Mouse (Mus musculus) embryo, embryonic 11.5 days (tissue): ENCODE results near the gene Tmem176a.
"Not testable (repeated sequence)": the region's sequence is repeated elsewhere in the genome, so short reads cannot be mapped to it uniquely, and the experiment has no call there.

Experiments
- DNase-seq: peaks from one replicate; pipeline ENCODE4 v3.0.0-alpha.2; 2012; ENCODE audit warnings: low read depth, low spot score

Tmem176a gene

DNA sequence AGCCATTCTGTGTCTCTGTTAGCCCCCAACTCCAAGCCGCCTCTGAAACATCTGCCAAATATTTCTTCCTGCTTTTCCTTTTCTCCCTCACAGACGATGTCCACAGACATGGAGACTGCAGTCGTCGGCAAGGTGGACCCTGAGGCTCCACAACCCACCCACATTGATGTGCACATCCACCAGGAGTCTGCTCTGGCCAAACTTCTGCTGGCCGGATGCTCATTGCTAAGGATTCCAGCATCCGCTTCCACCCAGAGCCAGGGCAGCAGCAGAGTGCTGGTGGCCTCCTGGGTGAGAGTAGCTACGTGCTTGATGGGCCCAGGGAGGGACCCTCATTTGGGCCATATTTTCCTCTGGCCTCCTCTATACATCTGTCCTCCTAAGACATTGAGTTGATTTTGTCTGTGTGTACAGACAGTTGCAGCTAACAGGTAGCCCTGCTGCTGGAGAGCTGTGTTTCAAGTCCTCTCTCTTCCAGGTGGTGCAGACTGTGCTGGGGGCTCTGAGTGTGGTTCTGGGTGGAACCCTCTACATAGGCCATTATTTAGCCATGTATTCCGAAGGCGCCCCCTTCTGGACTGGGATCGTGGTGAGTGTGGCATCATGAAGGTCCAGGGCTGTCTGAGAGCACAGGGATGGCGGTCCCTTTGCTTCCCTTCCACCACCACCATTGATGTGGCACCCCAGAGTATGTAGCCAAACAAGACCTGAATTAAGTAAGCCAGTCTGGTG is 1.6 kb downstream of the Tmem176a start:
- no peak for DNase-seq

DNA sequence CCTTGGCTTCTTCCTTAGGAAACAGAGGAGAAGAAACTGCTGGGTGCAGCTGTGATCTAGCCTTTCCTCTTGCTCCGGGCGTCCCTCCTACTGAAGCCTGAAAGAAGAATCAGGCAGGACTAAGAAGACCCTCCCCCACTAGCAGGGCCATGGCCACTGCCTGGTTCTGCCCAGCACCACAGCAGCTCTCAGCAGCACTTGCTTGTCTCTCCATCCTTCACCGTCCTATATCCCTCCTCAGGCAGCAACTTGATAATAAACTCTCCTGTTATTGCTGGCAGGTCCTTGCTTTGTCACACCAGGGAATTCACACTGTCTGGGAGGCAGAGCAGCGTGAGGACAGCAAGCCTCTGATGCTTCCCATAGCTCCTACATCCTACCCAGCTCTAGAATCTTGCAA is 4.4 kb downstream of the Tmem176a start:
- DNase-seq = no peak

DNA sequence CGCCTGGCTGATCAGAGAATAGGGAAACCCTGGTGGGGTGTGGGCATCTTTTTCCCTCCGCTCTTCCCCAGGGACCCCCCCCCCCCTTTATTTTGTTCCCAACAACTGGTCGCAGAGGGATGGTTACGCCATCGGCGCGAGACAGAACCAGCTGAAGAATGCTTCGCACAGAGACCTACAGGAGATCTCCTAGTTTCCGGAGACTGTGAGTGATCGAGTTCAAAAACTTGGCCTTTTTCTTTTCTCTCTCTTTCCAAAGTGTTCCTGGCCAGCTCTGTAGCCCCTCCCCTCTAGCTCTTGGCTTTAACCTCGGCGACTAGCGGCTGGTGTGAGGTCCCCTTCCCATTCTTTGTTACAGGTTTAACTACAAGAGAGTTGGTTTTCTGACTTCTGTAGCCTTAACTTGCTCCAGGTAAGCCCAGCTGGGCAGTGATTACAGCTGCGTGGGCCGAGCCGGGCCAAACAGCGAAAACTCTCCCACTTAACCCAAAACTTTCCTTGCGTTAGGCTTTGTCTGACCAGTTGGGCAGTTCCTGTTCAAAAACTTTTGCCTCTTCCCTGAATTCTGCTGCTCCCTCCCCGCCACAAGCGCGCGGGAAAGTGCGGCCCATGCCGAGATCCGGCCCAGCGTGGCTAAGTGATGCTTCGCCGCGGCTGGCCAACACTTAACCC is 11.2 kb downstream of the Tmem176a start:
- no peak for DNase-seq

DNA sequence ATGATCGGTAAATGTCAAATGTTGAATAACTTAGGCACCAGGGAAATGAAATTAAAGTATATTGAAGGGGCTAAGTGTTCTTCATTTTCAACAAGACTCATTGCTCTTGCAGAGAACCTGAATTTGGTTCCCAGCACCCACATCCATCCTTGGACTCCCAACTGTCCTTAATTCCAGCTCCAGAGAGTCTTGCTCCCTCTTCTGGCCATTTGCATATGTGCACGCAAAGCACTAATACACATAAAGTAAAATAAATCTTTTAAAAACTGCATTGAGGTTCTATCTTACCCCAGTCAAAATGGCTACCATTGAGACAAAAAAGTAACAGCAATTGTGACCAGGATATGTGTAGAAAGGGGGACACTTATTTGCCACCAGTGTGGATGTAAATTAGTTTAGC is 13.4 kb downstream of the Tmem176a start:
- DNase-seq = no peak

DNA sequence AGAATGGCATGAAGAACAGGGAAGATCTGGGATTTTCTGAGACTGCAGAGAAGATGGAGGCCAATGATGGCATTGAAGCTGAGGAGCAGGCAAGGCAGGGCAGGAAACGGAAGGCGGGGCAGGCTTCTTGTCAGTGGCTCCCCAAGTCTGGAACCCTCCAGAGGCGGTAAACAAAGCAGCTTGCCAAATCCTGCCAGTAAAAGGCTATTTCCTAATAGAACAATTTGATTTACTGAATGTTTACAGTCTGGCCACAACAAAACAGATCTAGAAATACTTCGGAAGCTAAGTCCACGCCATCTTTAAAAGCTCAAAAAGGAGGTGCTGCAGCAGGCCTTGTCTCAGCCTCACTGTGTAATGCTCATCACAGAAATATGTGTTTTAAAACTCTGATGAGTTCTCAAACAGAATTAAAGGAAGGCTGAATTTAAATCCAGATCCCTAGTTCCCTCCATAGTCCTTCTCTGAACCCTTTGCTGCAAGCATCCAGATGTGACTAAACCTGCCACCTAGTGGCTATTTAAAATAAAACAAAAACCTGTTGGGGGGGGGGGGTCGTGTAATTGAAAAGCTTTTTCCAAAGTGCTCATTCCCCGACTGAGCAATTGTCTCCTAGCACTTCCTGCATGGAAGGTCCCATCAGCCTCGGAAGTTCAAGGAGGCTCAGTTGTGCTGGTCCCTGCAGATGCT is 17.0 kb downstream of the Tmem176a start:
- no peak for DNase-seq

DNA sequence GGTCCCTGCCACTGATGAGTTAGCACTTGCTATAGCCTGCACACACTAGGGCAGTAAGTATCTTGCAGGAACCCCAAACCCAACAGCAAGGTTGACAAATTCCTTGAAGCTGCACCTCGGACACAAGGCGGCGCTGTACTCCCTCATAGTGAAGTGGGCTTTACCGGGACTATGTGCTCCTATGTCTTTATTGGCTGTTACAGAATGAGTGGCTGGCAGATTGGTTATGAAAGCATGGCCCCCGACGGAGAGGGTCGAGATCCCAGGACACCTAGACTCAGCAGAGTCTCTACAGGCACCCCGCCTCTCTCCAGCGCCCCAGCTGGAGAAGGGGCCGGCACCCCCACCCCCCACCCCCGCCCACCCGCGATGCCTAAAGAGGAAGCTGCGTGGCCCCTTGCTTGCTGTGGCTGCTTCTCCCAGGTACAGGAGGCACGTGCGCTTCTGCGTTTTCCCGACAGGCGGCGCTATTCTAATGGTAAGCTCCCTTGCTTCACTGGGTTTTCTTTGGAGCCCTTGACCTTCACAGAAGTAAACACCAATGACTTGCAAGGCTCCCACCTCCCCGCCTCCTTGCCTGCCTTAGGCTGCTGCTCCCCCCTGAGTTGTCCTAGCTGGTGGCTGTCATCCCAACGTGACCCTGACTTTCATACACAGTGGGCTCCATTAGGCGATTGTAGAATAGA is 19.6 kb downstream of the Tmem176a start:
- DNase-seq = no peak

DNA sequence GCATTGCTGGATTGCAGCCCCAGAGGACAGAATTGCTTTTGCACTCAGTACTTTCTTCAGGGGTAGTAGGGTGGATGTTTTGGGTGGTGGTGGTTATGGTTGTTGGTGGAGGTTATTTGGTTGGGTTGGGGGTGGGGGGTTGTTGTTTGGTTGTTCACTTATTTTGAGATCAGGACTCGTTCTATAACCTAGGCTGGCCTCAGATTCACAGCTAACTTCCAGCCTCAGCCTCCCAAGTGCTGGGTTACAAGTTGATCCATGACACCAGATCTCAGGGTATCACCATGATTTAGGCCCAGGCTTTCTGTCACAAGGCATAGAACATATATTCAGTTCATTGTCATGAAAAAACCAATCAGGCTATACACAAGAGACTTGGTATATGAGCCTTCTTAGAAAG is 20.1 kb downstream of the Tmem176a start:
- no peak for DNase-seq

DNA sequence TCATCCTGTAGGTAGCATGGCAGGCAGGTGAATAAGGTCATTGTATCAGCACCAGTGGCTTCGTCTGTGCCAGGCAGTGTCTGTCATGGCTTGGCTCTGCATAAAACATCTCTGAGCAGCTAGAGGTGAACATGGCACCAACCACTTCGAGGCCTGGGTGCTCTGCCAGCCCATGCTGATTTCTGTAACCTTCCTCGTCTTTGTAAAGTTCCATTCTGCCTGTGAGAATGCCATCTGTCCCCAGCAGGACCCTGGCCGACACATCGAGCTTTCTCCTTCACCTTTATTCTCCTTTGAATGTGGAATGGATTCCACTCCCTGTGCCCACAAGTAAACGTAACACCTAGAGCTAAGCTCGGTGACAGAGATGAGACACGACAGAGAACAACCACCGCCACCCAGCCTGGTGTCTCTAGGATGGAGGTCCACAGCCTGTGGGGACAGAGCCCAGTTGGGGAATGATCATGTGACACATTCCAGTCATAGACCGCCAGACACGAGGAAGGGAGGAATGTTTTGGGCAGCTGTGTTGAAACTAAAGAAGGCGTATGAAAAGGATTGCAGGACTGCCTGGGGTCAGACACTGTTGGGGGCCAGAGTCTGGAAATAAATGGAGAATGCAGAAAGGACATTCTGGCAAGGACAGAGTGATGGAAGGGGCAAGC is 21.0 kb downstream of the Tmem176a start:
- no peak for DNase-seq

DNA sequence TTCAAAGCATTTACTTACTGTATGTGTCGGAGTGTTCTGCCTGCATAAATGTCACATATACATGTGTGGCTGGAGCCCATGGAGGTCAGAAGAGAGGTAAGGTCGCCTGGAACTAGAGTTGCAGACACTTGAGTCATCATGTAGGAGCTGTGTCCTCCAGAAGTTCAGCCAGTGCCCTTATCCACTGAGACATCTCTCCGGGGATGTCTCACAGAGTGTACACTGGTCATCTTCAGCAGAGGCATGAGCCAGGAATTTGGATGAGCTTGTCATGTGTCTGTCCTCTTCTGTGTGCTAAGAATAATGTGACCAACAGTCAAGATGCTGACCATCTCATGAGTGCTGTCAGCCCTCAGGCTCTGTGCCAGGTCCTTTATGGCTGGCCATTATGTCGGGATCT is 22.1 kb downstream of the Tmem176a start:
- DNase-seq = no peak

DNA sequence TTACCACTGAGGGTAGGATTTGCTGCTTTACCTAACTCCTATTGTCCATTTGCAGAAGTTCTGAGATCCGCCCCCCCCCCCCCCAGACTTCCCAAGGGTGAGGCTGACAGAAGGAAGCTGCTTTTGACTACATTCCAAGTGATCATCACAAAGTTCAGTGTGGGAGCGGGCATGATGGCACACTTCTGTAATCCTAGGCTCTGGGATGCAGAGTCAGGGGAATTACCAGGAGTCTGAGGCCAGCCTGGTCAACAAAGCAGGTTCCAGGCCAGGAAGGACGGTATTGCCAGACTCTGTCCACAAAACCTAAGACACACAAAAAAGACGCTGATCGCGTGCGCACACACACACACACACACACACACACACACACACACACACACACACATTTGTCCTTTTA is 22.8 kb downstream of the Tmem176a start:
- DNase-seq = no peak

DNA sequence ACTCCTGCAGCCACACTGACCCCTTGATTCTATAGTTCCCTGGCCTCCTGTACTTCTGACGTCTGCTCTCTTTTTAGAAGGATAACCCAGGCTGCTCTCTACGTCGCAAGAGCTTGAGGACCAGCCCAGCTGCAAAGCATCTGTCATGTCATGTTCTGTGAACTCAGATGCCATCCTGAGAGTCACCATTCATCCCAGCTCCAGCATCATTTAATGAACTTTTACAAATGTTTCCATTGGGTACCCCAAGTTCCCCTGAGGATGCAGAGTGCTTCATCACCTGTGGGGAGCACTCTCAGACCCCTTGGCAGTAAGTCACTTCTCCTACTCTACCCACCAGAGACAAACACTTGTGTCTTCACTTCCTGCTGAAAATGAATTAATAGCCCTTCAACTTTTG is 23.5 kb downstream of the Tmem176a start:
- no peak for DNase-seq

DNA sequence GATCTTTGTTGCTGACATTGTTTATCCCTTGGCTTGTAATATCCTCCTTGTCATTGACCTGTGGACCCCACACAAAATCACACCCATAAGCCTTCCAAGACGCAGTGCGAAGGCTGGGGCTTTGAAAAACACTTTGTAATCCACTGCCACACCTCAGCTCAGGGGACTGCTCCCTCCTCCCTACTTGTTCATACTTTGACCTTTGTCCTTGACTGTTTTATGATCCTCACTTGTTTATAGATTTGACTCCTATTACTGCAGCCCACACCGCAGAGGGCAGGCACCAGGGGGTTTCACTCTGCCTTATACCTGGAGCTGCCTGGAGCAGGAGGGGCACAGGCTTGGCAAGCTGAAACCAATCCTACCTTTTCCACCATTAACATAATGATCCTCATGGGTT is 24.0 kb downstream of the Tmem176a start:
- no peak for DNase-seq

DNA sequence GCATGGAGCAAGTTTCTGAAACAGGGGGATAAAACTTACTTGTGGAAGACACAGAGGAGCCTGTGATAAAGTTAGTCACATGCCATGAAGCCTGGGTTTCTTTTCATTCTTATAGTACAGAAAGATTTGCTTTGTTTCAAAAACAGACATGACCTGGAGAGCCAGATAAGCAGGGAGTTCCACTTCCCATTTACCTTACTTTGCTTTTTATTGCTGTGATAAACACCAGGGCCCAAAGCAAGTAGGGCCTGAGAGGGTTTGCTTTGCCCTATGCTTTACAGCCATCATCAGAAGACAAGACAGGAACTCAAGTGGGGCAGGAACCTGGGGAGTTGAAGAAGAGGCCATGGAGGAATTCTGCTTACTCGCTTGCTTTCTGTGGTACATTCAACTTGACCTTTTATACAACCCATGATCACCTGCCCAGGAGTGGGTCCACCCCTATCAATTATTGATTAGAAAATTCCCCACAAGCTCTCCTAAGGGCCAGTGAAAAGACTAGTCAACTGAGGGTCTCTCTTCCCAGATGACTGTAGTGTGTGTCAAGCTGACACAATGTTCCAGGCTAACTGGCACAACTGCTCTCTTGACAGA is 24.5 kb downstream of the Tmem176a start:
- no peak for DNase-seq

DNA sequence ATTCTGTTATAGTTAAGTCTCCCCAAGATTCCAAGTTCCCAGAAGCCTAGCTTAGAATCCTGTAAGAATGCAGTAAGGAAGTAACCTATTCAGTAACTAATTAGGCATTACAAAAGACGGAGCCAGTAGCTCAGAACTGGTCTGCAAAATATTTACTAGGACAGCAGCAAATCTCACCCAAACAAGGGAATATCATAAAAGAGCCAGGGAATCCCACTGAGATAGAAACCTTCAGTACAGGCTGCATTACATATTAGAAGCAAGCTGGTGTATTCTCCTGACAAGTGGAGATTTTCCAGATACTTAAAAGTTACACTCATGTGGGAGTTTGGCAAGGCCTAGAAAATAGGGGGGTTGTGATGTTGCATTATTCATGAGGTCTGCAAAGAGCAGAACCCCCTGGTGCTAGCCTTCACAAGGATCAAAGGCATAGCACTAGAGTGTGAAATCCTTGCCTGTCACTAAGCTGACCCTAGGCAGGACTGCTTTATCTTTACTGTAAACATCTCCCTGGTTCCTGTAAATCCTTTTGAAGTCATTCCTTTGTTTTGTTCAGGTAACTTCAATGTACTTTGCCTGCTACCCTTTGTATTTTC is 25.7 kb downstream of the Tmem176a start:
- not testable (repeated sequence) for DNase-seq

DNA sequence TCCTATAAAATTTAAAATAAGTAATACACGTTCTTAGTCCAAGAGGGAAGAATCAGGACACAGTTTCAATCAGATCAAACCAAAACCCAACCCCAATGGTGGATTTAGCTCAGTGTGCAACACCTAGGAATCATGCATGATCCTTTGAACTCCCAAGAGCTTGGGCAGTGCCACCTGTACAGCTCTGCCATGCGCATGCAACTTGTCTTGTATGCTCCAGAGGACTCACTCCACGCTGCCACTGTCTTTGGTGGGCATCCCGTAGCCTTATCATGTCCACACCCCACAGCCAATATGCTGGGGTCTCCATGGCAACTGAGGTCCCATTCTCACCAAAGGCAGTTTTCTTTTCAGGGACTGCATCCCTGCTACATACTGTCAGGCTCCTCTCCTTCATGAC is 26.4 kb downstream of the Tmem176a start:
- no peak for DNase-seq

DNA sequence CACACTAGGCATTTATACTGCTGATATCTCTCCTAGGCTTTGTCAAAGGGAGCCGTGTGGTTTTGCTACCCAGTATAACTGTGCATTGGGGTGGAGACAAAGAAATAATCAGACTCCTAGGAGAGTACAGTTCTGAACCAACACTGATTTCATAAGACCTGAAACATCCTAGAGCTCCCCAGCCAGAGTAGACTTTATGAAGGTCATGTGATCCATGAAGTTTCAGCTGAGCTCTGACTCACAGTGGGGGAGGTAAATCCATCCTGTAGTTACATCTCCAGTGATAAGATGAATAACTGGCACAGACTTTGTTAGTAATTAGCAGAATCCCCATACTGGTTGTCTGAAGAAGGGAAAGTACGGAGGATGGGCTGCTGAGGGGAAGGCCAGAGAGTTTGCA is 29.1 kb downstream of the Tmem176a start:
- DNase-seq = no peak

DNA sequence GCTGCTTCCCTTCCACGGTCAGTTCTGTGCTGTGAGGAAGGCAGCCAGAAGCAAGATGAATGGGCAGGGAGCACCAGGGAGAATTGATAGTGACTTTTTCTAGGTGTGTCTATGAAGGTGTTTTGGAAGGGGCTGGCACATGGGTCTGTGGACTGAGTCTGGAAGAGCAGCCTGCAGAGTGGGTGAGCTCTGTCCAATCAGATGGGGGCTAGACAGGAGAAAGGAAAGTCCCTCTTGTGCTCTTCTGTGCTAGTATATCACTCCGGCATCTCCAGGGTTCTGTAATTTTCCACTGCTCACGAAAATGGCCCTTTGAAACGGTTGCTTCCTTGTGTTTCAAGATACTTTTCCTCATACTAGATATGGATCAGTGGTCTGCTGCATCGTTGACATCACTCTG is 31.9 kb downstream of the Tmem176a start, which contains the start of gene Aoc1:
TSS of gene Aoc1 (plus strand) at position 301 of the 400 bp plus-strand sequence.
- no peak for DNase-seq

DNA sequence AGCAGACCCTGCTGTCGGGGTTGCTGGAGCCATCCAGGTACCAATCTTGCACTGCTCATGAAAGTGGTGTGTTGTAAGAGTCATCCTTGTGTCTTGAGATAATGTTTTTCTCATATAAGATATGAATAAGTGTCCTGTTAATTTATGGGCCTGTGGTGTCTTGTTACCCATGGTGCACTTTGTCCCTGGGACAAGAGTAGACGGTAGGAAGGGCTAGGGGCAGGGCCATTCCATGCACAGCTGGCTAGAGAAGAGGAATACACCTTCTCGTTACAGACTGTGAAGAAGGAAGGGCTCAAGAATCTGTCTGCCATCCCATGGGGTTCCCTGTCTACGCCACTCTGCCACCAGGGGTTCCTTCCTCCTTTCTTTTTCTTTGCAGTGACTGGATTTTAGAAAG is 33.9 kb downstream of the Tmem176a start:
- DNase-seq = no peak

DNA sequence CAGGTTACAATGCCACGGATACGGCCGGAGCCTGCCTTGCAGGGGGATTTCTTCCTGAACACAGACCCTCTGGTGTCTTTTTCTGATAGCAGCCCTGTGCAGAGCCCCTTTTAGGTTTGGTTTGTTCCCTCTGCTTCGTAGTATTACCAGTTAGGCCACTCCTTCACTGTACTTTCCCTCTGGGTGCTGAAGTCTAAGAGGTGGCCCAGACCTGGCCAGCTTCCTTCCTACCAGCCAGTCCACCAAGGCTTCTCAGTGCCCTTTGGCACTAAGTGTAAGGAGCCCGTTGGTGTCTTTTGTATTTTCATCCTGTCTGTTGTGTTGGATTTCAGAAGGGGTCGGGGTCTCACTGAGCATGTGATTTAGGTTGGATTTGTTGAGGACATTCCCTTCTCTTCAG is 34.8 kb downstream of the Tmem176a start:
- no peak for DNase-seq

DNA sequence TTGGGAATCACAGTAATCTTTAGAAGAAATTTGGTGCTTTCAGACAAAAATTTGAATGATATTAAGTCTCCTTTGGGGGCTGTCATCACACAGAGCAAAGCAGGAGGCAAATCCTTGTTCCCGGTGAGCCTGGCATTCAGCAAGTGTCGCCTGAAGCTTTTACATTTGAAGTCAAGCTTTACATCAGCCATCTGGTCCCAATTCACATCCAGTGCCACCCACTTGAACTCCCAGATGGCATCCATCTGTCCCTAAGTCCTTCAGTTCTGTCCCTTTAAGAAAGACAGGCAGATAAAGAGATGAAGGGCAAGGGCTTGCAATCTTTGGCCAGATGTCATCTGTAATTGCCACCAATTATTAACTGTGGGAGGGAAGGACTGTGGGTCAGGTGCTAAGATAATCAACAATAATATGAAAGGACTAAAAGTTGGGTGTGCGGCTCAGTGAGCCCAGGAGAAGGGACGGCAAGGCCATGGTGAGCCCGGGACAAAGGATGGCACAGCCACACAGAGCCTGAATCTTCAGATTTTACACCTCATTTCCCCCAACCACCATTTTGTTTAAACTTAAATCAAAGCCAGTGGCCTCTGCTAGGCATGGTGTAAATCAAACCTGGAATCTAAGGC is 35.9 kb downstream of the Tmem176a start:
- no peak for DNase-seq
